Mouse (Mus musculus) ES-E14 (cell line): ENCODE results near the gene Jak3. TPM values are rescaled to one million over a fixed set of nuclear protein-coding genes. Genes with fewer than 3 reads are reported as not detected.
A peak's percentile ranks its signal among the peaks of the same experiment; 100 is the strongest.

Source experiments
- DNase-seq: peaks from one replicate; pipeline ENCODE4 v3.0.0-alpha.2; 2013; ENCODE audit warnings: low read depth, low spot score
- H3K27ac ChIP-seq: 2 replicates; pipeline ENCODE4 v1.5.1; 2012; ENCODE audit warnings: low read depth, mild to moderate bottlenecking, low read length, moderate library complexity, mixed read lengths; ENCODE audit not compliant: poor library complexity, insufficient read depth, severe bottlenecking
- H3K36me3 ChIP-seq: 2 replicates; pipeline ENCODE4 v1.6.1; 2012; ENCODE audit warnings: mild to moderate bottlenecking, low read length, moderate library complexity, mixed read lengths; ENCODE audit not compliant: control insufficient read depth, poor library complexity, insufficient read depth, severe bottlenecking
- H3K4me1 ChIP-seq, 2 experiments: fragments of 150-350 bp in 1 of 2; sonication (generic) in 1 of 2; 2 replicates each; pipeline ENCODE4 v1.6.1; 2012; ENCODE audit warnings: low read length in 2 of 2, mild to moderate bottlenecking in 1 of 2, mixed read lengths in 1 of 2; ENCODE audit not compliant: control insufficient read depth in 2 of 2, insufficient read depth in 2 of 2, poor library complexity in 1 of 2
- H3K4me3 ChIP-seq, 2 experiments: fragments of 150-350 bp in 1 of 2; sonication (generic) in 1 of 2; 2 replicates each; pipeline ENCODE4 v1.5.1; 2012; ENCODE audit warnings: low read length in 2 of 2, low read depth in 1 of 2, mild to moderate bottlenecking in 1 of 2, mixed read lengths in 1 of 2; ENCODE audit not compliant: insufficient read depth in 1 of 2, poor library complexity in 1 of 2, severe bottlenecking in 1 of 2
- H3K9ac ChIP-seq: 2 replicates; pipeline ENCODE4 v1.6.1; 2012; ENCODE audit warnings: low read depth, mild to moderate bottlenecking, low read length, mixed read lengths; ENCODE audit not compliant: poor library complexity, insufficient read depth, severe bottlenecking
- H3K9me3 ChIP-seq: fragments of 150-350 bp; sonication (generic); 2 replicates; pipeline ENCODE4 v1.6.1; 2012; ENCODE audit warnings: low read depth, mild to moderate bottlenecking, low read length; ENCODE audit not compliant: control insufficient read depth, insufficient read depth
- CHD2 ChIP-seq: IDR thresholded peaks from 2 replicates; pipeline ENCODE4 v1.6.1; 2014; ENCODE audit warnings: mild to moderate bottlenecking, low read depth, low read length, inconsistent platforms
- HCFC1 ChIP-seq: IDR thresholded peaks from 2 replicates; pipeline ENCODE4 v1.6.1; 2012; ENCODE audit warnings: low read length, inconsistent platforms, borderline replicate concordance; ENCODE audit not compliant: insufficient read depth
- MAFK ChIP-seq: IDR thresholded peaks from 2 replicates; pipeline ENCODE4 v1.6.1; 2014; ENCODE audit warnings: mild to moderate bottlenecking, low read depth, low read length, inconsistent platforms; ENCODE audit not compliant: insufficient read depth
- ZC3H11A ChIP-seq: IDR thresholded peaks from 2 replicates; pipeline ENCODE4 v1.6.1; 2012; ENCODE audit warnings: low read depth, mild to moderate bottlenecking, inconsistent platforms, low read length, borderline replicate concordance
- ZNF384 ChIP-seq: IDR thresholded peaks from 2 replicates; pipeline ENCODE4 v1.6.1; 2012; ENCODE audit warnings: low read depth, low read length, inconsistent platforms
- in situ Hi-C, 2 experiments: fragments of 600-800 bp; cut with MboI; formaldehyde crosslinking; loops; one replicate each; pipeline ENCODE4 v1.15.1; 2025; ENCODE audit warnings: low sequenced_read_pairs in 2 of 2, inconsistent platforms in 1 of 2; ENCODE audit not compliant: unreplicated experiment in 2 of 2
- total RNA-seq: library from RNA; depleted of rRNA; stranded (reverse); fragments of 300-350 nt; gene quantifications from 2 replicates; pipeline ENCODE4 v1.2.3, GENCODE M21; 2012; rRNA removed

Jak3 gene
- 19.0 and 27.3 TPM in 2 replicates for total RNA-seq

- Histone ChIP-seq H3K4me1 (peaks cover 4 to 28% of the 10 kb centered on the region in 2 experiments; a peak in 2 of 4 replicates), H3K9ac (peak within 1 kb of the TSS; percentile 79), H3K4me3 (peak within 1 kb of the TSS; percentile 84), H3K9me3 (no peaks in the 10 kb centered on the region), H3K36me3 (peaks cover 3% of the 10 kb centered on the region; the same call in 1 of the 2 replicates), H3K27ac (peak within 1 kb of the TSS; percentile 81)
- TF ChIP-seq ZNF384 (peak; percentile 55), ZC3H11A (no peak)
- in situ Hi-C loops: no loop called here
- DNase-seq: no peak
These were observed at the start of gene Jak3 for GRCm38 (mm10) chr8:71676020-71676741. Gene Jak3 (plus strand): TSS chr8:71676296.

DNA sequence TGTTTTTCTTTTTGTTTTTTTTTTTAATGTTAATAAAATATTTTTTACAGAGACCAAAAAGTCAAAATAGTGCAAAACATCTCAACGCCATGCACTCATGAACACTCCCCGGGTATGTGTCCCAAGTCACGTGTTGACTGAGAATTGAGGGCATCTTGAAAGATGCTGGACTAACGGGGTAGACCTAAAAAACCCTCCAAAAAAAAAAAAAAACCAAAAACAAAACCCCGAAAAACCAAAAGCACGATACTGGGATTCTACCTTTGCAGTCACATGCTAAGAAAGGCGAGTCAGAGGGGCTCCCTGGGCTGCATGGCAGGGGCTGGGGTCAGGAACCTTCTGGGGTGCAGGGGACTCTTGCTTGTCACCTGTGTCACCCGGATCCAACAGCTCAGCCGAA, 49.3 kb upstream of the Jak3 start:
- in situ Hi-C loops: no loop called here
- peaks cover 4% of the 10 kb centered on the region; the same call in 1 of the 2 replicates for H3K9me3 ChIP-seq

DNA sequence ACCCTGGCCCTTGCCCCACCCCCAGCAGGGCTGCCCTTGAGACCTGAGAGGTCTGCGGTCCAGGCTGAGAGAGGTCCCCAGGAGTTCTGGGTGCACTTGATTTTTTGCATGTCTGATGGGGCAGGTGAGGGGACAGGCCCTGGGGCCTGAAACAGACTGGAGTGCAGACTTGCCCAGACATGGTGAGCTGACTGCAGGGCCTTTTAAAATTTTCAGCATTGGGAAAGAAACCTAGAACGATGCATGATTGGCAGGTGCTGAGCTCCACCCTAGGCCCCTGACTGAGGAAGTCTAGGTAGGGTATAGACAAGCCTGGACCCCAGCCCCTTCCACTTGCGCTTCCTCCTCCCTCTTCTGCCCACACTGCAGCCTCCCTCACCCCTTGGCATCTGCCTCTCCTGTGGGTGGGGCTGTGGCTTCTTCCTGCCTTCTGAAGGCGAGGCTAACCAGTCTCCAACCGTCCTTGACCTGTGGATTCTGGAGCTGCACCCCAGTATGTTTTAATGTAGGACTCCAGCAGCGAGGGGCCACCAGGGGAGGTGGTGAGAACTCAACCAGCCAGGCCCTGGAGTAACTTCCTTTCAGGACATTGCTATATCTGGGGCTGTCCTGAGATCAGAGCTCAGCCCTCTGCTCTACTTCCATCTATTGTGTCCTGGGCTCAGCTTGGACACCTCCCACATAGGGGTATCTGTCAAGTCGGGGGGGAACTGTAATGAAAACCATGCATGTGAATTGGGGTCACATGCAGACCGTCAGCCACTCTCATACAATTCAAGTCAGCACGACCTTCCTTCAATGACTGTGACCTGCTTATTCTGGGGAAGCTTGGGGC, 48.6 kb upstream of the Jak3 start:
- DNase-seq: no peak
- no peak overlapping the region for H3K9ac ChIP-seq

More for the DNA sequence above, 49.3 kb upstream of the Jak3 start:
- H3K36me3 ChIP-seq: peaks cover 33% of the 10 kb centered on the region
- H3K4me3 ChIP-seq: no peak overlapping the region
- H3K9ac ChIP-seq: no peak overlapping the region
- TF ChIP-seq MAFK (no peak), CHD2 (no peak), ZC3H11A (no peak), HCFC1 (no peak), ZNF384 (no peak)
- H3K27ac ChIP-seq: no peak overlapping the region
- DNase-seq: no peak
- H3K4me1 ChIP-seq: peaks cover 2 to 30% of the 10 kb centered on the region in 2 experiments; a peak in 3 of 4 replicates

DNA sequence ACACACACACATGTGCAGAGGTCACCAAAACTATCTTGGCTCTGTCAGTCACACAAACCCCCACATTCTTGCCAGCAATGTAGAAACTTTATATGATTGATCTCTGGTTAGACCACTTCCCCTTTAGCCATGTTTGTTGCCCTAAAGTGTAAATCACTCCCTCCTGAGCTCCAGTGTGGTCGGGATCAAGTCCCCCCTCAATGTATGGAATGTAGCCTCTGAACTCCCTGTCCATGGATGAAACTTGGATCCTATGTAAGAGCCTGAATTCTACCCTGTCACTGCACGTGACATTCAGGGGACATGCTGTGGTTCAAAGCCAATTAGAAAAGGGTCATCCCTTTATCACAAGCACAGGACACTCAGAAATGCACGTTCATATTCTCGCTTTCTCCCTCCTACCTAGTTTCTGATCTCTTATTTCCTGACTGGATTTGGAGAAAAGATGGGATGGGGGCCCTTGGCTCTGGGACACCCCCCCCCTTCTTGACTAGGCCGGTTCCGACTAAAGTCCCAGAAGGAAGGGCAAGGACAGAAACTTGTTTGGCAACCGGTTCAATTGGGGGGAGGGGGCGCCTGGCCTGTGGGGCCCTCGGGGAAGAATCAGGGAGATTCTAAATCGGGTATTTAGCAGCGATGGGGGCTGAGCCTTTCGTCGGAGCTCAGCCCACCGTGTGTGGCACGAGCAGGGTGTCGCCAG, 47.5 kb upstream of the Jak3 start:
- no peak for DNase-seq
- TF ChIP-seq ZNF384 (no peak), MAFK (no peak), HCFC1 (no peak), CHD2 (no peak), ZC3H11A (no peak)
- H3K27ac ChIP-seq: no peak overlapping the region
- in situ Hi-C loops: no loop called here
- peak overlapping the region; percentile 53 for H3K9ac ChIP-seq
- peaks cover 15% of the 10 kb centered on the region for H3K36me3 ChIP-seq
- peak overlapping the region; percentile 60 to 82 for H3K4me3 ChIP-seq
- H3K9me3 ChIP-seq: no peaks in the 10 kb centered on the region
- peaks cover 2 to 38% of the 10 kb centered on the region in 2 experiments; a peak in 3 of 4 replicates for H3K4me1 ChIP-seq

More for the DNA sequence above, 48.6 kb upstream of the Jak3 start:
- no peak overlapping the region for H3K27ac ChIP-seq
- peaks cover 2% of the 10 kb centered on the region; the same call in 1 of the 2 replicates for H3K9me3 ChIP-seq
- TF ChIP-seq MAFK (no peak), HCFC1 (no peak), ZNF384 (no peak), ZC3H11A (no peak), CHD2 (no peak)
- H3K4me3 ChIP-seq: no peak overlapping the region
- peaks cover 25% of the 10 kb centered on the region for H3K36me3 ChIP-seq
- in situ Hi-C loops: no loop called here
- peaks cover 2 to 32% of the 10 kb centered on the region in 2 experiments; a peak in 3 of 4 replicates for H3K4me1 ChIP-seq
